Mouse (Mus musculus) thymus, postnatal 25 days (tissue): ENCODE results near the gene Med26.

Experiments
- DNase-seq: peaks from one replicate; pipeline ENCODE4 v3.0.0; 2022

Med26 gene

DNA sequence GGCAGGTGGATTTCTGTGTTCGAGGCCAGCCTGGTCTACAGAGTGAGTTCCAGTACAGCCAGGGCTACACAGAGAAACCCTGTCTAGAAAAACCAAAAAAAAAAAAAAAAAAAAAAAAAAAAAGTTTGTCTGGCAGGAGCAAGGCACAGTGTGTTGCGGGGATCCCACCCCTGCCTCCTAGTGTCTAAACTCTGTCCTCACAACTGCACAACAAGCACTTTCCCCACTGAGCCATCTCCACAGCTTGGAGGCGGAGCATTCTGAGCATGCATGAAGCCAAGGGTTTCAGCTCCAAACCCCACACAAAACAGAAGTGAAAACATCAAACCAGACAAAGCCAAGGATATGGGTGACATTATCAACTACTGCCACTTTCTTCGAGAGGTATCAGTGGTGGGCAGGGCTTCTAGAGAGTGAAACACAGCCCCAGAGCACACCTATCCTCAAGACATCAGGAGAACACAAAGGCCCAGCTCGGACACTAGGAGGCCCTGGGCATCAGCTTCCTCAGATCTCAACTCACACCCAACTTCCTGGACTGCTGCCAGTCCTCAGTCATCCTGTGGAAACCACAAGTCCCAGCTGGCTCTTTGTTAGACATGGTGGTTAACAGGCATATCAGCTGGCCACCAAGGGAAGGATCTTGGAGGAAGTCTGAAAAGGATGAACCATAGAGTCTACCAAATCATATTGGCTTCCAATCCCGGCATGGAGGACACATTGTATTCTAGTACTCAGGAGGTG lies 62.4 kb downstream of the Med26 start:
- peak; percentile 27 for DNase-seq

DNA sequence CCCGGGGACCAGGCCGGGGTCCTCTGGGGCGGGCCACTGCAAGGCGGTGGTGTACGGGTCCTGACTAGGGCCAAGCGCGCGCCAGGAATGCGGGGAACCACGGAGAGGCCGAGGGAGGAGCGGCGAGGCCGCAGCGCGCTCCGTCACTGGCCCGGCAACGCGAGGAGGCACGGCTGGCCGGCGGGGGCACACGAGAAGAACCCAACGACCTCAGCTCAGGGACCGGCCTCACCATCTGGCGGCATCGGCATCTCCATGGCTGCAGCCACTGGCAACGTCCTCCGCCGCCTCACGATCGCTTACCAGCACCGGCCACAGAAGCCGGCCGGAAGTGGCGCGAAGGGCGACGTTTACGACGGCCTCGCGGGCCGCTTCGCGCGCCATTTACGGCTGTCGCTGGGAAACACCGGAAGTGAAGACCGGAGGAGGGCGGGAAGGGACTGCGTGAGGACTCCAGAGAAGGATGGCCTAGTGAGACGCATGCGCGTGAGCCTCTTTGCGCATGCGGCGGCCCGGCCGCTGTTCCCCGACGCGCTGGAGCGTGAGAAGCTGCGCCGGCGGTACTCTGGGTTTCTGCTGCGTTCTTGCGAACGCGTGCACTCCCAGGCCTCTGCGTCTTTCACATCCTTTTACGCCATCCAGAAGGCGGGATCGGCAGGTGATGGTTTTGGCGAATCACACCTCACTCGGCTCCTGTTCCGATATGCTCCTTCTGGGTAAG lies 73.1 kb downstream of the Med26 start, which contains the start of gene Cherp:
Gene Cherp, minus strand, starts transcription at position 401 of the 721 bp plus-strand sequence.
- peak; percentile 95 for DNase-seq

DNA sequence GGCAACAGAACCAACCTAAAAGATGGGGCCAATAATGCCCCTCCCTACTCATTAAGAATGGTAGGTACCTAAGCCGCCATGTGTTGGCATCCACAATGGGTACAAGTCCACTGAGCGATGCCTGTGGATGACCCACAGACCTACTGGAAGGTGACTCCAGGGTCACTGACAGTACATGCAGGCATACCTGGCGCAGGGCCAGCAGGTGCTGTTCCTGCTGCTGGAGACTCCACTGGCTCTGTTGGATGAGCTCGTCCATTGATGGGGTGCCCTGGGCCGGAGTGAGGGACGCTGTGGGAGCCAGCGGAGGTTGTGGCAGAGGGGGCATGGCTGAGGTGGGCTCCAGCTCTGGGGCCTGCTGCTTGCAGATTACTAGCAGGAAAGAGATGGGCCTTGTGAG lies 77.4 kb downstream of the Med26 start:
- no peak for DNase-seq

DNA sequence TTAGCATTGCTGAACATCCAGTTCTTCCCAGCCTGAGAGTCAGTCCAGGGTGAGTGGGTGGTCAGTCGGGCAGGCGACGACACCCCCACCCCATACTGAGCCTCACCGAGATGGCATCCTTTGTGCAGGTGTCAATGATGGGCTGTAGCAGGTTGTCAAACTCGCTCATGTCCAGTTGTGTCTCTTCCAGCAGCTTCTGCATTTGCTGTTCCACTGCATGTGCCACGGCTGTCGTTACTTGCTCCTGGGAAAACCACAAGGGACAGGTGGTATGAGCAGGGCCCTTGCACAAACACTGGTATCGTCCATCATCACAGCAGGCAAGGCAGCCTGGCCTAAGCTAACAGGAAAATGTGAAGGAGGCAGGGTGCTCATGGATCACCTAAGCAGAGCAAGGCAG lies 78.1 kb downstream of the Med26 start:
- DNase-seq = no peak

DNA sequence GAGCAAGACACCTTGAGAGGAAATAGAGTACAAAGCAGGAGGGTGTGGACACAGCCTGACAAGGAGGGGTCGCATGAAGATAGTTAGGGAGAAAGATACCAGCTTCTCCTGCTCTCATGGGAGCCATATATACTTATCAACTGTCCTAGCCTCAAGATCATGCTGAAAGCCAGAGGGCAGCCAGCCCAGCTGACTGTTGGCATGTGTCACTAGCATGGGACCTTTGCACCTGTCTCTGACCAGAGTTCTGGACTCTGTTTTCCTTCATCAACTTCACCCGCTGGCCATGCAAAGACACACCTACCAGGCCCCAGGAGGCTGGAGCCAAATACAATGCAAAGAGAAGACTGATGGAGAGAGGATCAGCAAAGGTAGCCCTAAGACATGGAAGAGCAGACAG lies 78.8 kb downstream of the Med26 start:
- DNase-seq = no peak

DNA sequence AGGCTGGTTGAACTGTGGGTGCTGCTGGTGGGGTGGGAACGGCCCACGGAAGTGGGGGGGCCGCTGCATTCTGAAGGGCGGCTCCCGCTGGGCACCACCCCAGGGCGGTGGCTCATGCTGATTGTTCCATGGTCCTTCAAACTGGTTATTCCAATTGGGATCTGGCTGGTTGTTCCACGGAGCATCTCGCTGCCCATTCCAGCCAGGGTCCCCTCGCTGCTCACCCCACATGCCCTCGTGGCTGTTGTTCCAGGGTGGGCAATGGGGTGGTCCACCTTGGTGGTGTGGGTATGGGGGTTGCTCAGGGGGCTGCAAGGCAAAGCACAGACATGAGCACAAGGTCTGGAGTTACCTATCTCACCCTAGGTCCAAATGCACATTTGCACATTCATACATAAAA lies 83.9 kb downstream of the Med26 start:
- DNase-seq = no peak

DNA sequence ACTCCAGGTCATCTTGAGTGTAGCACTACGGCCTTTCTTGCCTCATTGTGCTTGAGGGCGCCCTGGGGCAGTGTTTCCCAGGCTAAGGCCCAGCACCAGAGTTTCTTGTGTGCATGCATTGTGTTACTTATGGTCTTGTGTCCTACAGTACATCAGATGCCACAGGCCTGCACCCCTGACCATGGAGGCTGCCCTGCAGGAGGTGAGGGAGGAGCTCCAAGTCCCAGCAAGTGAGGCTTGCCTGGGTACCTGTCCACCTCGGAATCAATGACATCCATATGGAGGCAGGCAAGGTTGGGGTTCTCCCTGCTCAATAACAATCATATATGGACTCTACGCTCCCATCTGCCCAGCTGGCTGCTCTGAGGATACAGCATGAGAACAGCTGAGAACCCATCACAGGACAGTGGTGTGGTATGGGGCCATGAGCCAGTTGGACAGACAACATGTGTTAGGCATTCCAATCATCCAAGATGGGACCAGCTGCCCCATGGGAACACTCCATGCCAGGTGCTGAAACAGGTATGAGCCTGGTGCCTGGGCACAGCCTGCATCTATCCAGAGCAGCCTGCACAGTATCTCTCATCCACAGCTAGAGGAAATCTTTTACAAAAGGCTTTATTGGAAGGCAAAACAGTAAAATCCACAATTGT lies 88.1 kb downstream of the Med26 start:
- no peak for DNase-seq

DNA sequence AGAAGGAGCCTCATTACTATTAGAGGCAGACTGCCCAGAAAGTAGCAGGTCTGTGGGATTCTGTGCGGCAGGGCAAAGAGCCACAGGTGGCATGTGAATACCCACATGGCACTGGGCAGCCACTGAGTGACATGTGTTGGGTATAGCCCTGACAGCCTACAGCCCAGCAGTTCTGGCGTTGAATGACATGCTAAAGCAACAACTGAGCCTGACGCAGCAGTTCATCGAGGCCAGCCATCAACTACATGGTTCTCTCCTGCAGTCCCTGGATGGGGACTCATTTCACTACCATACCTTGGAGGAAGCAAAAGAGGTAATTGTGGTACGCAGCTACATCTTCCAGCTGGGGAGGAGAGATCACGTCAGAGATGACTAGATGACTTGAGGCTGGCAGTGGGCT lies 89.6 kb downstream of the Med26 start:
- no peak for DNase-seq

DNA sequence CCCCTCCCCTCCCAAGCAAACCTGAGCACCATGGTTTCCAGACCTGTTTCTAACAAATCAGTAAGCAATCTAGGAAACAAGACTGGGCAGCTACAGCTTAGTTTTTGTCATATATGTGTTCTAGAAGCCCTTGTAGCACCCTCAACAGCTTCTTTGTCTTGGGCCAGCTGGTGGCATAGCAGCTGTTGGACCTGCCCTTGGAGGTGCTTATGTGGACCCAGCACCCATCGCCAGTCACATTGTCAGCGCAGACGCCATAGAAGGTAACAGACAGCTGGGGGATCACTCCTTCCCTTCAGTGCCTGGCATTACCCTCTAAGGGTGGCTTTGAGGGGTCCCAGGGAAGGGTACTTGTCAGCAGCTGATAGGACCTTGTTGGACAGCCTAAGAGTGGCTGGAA lies 90.3 kb downstream of the Med26 start:
- no peak for DNase-seq

DNA sequence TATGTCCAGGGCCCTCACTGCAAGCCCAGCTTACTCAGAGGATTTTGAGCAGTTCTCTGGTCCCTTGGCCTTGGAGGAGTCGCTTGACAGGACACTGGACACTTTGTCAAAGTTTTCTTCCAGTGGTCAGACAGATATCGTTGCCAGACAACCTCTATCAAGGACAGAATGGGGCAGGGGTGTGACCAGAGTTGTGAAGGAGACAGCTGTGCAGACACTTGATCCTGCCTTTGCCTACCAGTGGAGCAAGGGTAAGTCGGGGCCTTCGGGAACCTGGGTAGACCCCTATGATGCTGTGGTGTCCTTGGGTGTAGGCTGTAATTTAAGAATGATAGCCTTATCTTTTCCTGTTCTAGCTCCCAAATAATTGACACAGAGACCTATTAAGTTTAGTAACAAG lies 92.8 kb downstream of the Med26 start:
- no peak for DNase-seq

DNA sequence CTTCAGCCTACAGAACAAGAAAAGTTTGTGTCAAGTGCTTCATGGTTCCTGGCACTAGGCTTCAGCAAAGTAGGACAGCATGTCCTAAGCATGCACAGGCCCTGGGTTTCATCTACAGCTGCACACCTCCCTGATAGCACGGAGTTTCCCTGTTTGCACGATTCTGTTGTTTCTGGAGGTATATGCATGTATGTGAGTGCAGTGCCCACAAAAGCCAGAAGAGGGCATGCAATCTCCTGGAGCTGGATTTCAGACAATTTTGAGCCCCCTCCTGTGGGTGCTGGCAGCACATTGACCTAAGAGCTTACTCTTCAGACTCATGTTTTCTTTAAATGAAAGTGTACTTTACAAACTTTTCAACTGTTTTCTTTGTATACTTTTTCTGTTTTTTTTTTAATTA lies 94.2 kb downstream of the Med26 start:
- no peak for DNase-seq

DNA sequence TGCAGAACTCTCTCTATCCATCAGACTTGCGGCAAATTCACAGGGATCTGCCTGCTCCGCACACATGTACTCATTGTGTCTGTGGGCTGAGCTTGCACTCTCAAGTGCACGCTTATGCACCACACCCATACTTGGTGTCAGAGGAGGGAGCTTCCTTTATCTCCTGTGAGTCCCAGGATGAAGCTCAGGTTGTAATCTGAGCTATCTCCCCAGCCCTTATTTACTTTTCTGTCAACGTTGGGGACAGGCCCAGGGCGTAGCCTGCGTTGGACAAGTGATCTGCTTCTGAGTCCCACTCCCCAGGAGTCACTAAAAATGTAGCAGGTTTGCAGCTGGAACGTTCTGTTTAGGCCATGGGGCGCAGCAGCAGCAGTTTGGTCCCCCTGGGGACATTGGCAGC lies 96.6 kb downstream of the Med26 start:
- no peak for DNase-seq

DNA sequence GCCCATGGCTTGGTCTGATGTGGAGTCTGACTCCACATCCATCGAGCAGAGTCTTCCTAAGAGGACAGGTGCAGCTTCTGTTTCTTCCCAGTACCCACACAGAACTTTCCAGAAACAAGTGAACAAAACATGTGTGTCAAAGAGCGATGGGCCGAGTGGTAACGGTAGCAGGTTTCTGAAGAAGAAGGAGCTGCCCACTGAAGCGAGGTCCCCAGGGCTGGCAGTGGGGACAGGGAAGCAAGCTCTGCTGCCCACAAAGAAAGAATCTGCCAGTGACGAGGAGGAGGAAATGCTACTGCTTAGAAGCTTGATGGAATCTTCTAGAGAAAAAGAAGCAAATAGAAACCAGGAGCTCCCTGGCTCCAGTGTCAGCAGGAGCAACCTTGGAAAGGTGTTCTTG lies 103.0 kb downstream of the Med26 start:
- DNase-seq = no peak
